Mouse (Mus musculus): Measurements from ENCODE around the gene P3h4.

- TF ChIP-seq RCOR1 (conservative IDR thresholded peaks at IDR 0.05; ENCODE audit: low read depth, low read length) (no peak), POLR2A (IDR thresholded peaks at IDR 0.05; ENCODE audit: low read depth, low read length) (no peak), GABPA (IDR thresholded peaks at IDR 0.05; ENCODE audit: insufficient replicate concordance, low read depth, low read length) (no peak), USF2 (conservative IDR thresholded peaks at IDR 0.05; ENCODE audit: low read depth, low read length) (no peak), EP300 (IDR thresholded peaks at IDR 0.05; ENCODE audit: low read length) (no peak), MXI1 (IDR thresholded peaks at IDR 0.05; ENCODE audit: low read depth, low read length) (no peak)
Observed at GRCm38 (mm10) chr11:100411736-100412135, 2.9 kb downstream of the P3h4 start.
